Mouse (Mus musculus) olfactory bulb, adult 2 months (tissue): Measurements from ENCODE around the gene She.

Experiments
- CTCF ChIP-seq: fragments of 200-500 bp; IDR thresholded peaks from 2 replicates; pipeline ENCODE4 v1.5.1; 2012; ENCODE audit warnings: low read depth, mild to moderate bottlenecking, low read length, moderate library complexity; ENCODE audit not compliant: insufficient read depth
- POLR2A ChIP-seq: fragments of 200-500 bp; IDR thresholded peaks from 2 replicates; pipeline ENCODE4 v1.6.1; 2012; ENCODE audit warnings: mild to moderate bottlenecking, low read depth, low read length, moderate library complexity; ENCODE audit not compliant: insufficient read depth

GRCm38 (mm10) chr3:89788680-89789352 is 42.4 kb upstream of the She start:
- TF ChIP-seq CTCF (no peak), POLR2A (no peak)
